Mouse (Mus musculus) activated CD4-positive, CD25-positive, alpha-beta regulatory T cell (primary cell): Measurements from ENCODE around the gene Hist1h3g. TPM values are rescaled to one million over a fixed set of nuclear protein-coding genes. Genes with fewer than 3 reads are reported as not detected.

Source experiments
- polyA plus RNA-seq, 2 experiments: library from polyadenylated mRNA; unstranded; fragments of 100-300 nt; shearing (Covaris generic); gene quantifications; one replicate each; pipeline ENCODE4 v1.2.1; 2017

Gene Hist1h3g
- polyA plus RNA-seq, 2 experiments from 2014 or later = not detected

Other genes with a start within 250 kb of the Hist1h3g start
- 10 to 100 TPM; 22.2 to 25.5 TPM for gene Zfp322a, start 166.2 kb upstream of the Hist1h3g start, polyA plus RNA-seq
- gene Abt1, start 111.6 kb upstream of the Hist1h3g start, polyA plus RNA-seq = 10 to 100 TPM; 10.1 to 11.6 TPM
- gene Btn1a1, start 69.5 kb upstream of the Hist1h3g start, polyA plus RNA-seq = not detected
- gene Btn2a2, start 46.6 kb upstream of the Hist1h3g start, polyA plus RNA-seq = under 1 TPM in 1 of 2 experiments, not detected in 1; 0.12 TPM
- gene Hist1h4h, start 4.4 kb upstream of the Hist1h3g start, polyA plus RNA-seq = 1 to 10 TPM; 1.3 to 4.8 TPM
- not detected for gene Hist1h2af, start 1.5 kb upstream of the Hist1h3g start, polyA plus RNA-seq
- under 1 TPM; 0.27 to 0.59 TPM for gene Hist1h2bh, start 8.0 kb downstream of the Hist1h3g start, polyA plus RNA-seq
- gene Hist1h3f, start 8.6 kb downstream of the Hist1h3g start, polyA plus RNA-seq = under 1 TPM; 0.41 to 0.84 TPM
- gene Hist1h4f, start 16.2 kb downstream of the Hist1h3g start, polyA plus RNA-seq = 1 to 10 TPM in 1 of 2 experiments, not detected in 1; 2.0 TPM
- under 1 TPM; 0.64 to 0.98 TPM for gene Hist1h1d, start 17.8 kb downstream of the Hist1h3g start, polyA plus RNA-seq
- 1 to 10 TPM; 1.4 to 5.5 TPM for gene Hist1h3e, start 26.9 kb downstream of the Hist1h3g start, polyA plus RNA-seq
- gene Hist1h2ae, start 35.8 kb downstream of the Hist1h3g start, polyA plus RNA-seq = 10 to 100 TPM in 1 of 2 experiments, 1 to 10 TPM in 1; 7.7 to 16.3 TPM
- 1 to 10 TPM; 2.7 to 5.0 TPM for gene Hist1h2bg, start 36.0 kb downstream of the Hist1h3g start, polyA plus RNA-seq
- gene Hist1h2bf, start 38.8 kb downstream of the Hist1h3g start, polyA plus RNA-seq = not detected
- gene Hist1h2ad, start 39.0 kb downstream of the Hist1h3g start, polyA plus RNA-seq = under 1 TPM in 1 of 2 experiments, not detected in 1; 0.38 TPM
- under 1 TPM in 1 of 2 experiments, not detected in 1; 0.44 TPM for gene Hist1h3d, start 40.3 kb downstream of the Hist1h3g start, polyA plus RNA-seq
- 10 to 100 TPM; 23.0 to 41.6 TPM for gene Hist1h4d, start 46.2 kb downstream of the Hist1h3g start, polyA plus RNA-seq
- gene Hist1h2be, start 85.7 kb downstream of the Hist1h3g start, polyA plus RNA-seq = 1 to 10 TPM; 1.2 to 1.4 TPM
- 10 to 100 TPM in 1 of 2 experiments, 1 to 10 TPM in 1; 7.1 to 18.0 TPM for gene Hist1h1e, start 87.1 kb downstream of the Hist1h3g start, polyA plus RNA-seq
- gene Hist1h2ac, start 148.5 kb downstream of the Hist1h3g start, polyA plus RNA-seq = under 1 TPM; 0.55 to 0.80 TPM
- gene Hist1h2bc, start 148.8 kb downstream of the Hist1h3g start, polyA plus RNA-seq = 1 to 10 TPM; 3.0 to 4.1 TPM
- gene Hist1h1t, start 160.4 kb downstream of the Hist1h3g start, polyA plus RNA-seq = under 1 TPM in 1 of 2 experiments, not detected in 1; 0.38 TPM
- gene Hist1h4c, start 163.0 kb downstream of the Hist1h3g start, polyA plus RNA-seq = 1 to 10 TPM; 3.3 to 6.0 TPM
- 1 to 10 TPM; 1.3 to 2.6 TPM for gene Hfe, start 175.4 kb downstream of the Hist1h3g start, polyA plus RNA-seq
- 10 to 100 TPM; 13.3 to 18.7 TPM for gene Hist1h1c, start 203.4 kb downstream of the Hist1h3g start, polyA plus RNA-seq
- 1 to 10 TPM; 2.7 to 3.1 TPM for gene Hist1h3c, start 210.2 kb downstream of the Hist1h3g start, polyA plus RNA-seq
- 1 to 10 TPM; 1.1 to 2.8 TPM for gene Hist1h2bb, start 211.3 kb downstream of the Hist1h3g start, polyA plus RNA-seq
- gene Hist1h2ab, start 215.7 kb downstream of the Hist1h3g start, polyA plus RNA-seq = 1 to 10 TPM; 4.6 to 7.2 TPM
- 1 to 10 TPM in 1 of 2 experiments, not detected in 1; 1.4 TPM for gene Hist1h3b, start 216.8 kb downstream of the Hist1h3g start, polyA plus RNA-seq
- gene Hist1h4b, start 221.6 kb downstream of the Hist1h3g start, polyA plus RNA-seq = 1 to 10 TPM; 5.4 to 5.6 TPM
- gene Hist1h4a, start 225.8 kb downstream of the Hist1h3g start, polyA plus RNA-seq = not detected
- gene Hist1h3a, start 227.0 kb downstream of the Hist1h3g start, polyA plus RNA-seq = 1 to 10 TPM; 5.1 TPM
- gene Hist1h1a, start 228.2 kb downstream of the Hist1h3g start, polyA plus RNA-seq = 1 to 10 TPM; 2.5 to 3.0 TPM
- under 1 TPM in 1 of 2 experiments, not detected in 1; 0.17 TPM for gene Trim38, start 234.5 kb downstream of the Hist1h3g start, polyA plus RNA-seq